Mouse (Mus musculus) heart, adult 8-10 months (tissue): ENCODE data around the gene Utp6. TPM values are rescaled to one million over a fixed set of nuclear protein-coding genes. Genes with fewer than 3 reads are reported as not detected.
A peak's percentile ranks its signal among the peaks of the same experiment; 100 is the strongest.
"Not testable (repeated sequence)": the region's sequence is repeated elsewhere in the genome, so short reads cannot be mapped to it uniquely, and the experiment has no call there.

ENCODE experiments used
- DNase-seq: peaks from one replicate; pipeline ENCODE4 v3.0.0; 2022; ENCODE audit warnings: low spot score
- total RNA-seq, 4 experiments: library from RNA; stranded (reverse); gene quantifications; 2 replicates each; pipeline ENCODE4 v1.2.4; 2022

Gene Utp6
- total RNA-seq, result 10 to 100 TPM; 25.0 to 28.1 (median 27.3) TPM

DNA sequence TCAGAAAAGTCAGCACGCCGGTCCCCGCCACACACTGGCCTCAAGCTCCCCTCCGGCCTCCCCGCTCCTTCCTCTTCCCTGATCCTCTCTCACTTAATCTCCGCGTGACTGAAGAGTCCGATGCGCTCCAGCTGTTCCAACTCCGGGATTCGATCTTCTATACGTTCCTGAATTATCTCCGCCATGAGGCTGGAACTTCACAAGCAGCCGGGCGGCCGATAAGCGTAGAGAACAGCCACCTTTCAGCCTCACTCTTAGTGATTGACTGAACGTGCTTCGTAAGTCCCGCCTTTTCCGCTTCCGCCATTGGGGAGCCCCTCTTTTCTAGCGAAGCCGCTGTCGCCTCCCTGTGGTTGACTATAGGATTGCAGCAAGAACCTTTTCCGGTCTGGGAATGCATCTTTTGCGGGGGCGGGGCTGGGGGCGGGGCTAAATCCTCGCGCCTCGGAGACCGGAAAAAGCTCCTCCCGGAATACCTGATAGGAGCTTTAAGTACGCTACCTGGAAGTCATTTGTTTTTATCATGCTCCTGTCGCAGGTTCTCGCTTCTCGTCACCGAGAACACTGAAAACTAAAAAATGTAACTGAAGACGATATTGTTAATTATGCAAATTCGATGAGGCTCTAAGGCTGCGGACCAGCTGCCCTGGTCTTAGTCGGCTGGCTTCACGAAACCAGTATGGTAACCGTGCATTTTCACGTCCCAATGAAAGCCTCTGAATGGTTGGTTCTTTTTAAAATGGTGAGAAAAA lies at the start of gene Utp6:
Gene Utp6 (minus strand): TSS at position 266 of the 752 bp plus-strand sequence.
- peak; percentile 99 for DNase-seq

DNA sequence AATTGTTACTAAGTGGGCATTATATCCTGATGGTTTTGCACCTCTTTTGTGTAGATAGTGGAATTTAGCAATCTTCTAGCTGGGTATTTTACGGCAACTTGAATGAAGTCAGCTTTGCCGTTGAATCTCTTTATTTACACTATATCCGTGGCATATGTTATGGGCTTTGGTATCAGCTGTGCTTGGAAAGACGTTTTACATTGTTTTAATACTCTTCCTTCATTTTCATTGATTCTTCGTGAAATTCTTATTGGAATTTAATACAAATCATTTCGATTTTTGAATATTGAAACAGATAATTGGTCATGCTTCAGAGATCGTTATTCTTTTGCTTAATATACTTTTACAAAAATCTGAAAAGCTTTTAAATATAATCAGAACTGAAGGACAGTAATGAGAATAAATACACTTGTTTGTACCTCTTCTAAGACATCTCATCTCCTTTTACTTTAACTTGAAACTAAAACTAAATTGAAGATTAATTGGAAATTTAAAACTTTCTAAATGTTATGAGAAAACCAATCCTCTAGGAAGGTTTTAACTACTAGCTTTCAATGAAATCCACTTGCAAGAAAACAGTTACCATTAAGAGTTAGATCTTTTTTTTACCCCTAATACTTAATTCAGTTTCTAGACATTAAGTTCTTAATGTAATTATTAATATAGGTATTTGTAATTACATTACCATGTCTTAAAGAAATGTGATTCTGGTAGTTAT lies 32.2 kb upstream of the Utp6 start:
- DNase-seq, result no peak

GRCm38 (mm10) chr11:79993356-79994270 lies 31.4 kb upstream of the Utp6 start:
- peak; percentile 14 for DNase-seq

DNA sequence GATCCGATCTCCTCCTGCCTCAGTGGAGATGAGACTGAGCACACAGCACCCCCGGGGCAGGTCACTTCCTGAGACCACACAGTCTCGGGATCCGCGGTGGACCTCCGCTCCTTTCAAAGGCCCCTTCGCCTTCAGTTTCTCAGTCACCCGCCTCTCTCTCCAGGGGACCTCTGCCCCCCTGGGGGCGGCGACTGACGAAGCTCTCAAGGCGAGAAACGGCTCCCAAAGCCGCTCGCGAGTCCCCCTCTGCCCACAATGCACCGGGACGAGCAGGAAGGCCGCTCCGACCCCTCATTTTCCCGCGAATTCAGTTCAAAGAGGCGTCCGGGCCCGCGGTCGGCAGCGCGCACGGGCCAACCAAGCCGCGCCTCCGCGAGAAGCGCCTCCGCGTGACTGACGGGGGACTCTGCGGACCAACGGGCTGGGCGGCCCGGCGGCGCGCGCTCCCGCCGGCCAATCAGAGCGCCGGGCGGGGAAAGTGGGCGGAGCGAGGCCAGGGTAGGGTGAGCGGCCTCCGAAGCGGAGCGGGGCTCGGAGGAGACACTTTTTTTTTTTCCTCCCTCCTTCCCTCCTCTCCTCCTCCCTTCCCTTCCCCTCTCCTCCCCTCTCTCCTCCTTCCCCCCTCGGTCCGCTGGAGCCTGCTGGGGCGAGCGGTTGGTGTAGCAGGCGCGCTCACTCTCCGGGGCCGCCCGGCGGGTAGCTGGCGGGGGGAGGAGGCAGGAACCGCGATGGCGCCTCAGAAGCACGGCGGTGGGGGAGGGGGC lies 30.6 kb upstream of the Utp6 start, which contains the start of gene Suz12:
Gene Suz12 (plus strand): TSS at position 515 of the 764 bp plus-strand sequence.
- DNase-seq, result peak; percentile 91

GRCm38 (mm10) chr11:79992035-79992591 lies 29.9 kb upstream of the Utp6 start:
- no peak for DNase-seq

DNA sequence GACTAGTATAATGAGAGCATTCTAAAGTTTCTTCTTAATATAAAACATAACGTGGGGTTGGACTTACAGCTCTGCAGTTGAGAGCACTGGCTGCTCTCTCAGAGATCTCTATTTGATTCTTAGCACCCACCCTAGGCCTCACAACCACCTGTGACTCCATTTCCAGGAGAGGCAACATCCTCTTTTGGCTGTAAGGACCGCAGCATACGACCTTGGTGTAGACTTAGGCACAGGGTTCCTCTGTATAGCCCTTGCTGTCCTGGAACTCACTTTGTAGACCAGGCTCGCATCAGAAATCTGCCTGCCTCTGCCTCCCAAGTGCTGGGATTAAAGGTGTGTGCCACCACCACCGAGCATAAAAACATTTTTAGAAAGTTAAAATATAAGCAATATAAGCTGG lies 29.4 kb upstream of the Utp6 start:
- no peak for DNase-seq

- DNase-seq, result no peak
These were observed 27.9 kb upstream of the Utp6 start for GRCm38 (mm10) chr11:79990120-79990519.

DNA sequence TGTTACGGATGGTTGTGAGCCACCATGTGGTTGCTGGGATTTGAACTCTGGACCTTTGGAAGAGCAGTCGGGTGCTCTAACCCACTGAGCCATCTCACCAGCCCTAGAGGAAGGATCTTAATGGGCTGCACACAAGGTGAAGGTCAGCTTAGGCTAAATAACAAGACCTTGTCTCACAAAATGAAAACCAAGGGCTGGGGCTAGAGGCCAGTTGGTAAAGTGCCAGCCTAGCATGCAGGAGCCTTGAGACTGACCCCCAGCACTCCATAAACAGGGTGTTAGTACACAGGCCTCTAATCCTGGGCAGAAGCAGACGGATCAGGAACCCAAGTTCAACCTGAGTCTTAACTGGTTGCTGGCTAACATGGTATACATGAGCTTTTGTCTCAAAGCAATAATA lies 25.7 kb upstream of the Utp6 start:
- no peak for DNase-seq

DNA sequence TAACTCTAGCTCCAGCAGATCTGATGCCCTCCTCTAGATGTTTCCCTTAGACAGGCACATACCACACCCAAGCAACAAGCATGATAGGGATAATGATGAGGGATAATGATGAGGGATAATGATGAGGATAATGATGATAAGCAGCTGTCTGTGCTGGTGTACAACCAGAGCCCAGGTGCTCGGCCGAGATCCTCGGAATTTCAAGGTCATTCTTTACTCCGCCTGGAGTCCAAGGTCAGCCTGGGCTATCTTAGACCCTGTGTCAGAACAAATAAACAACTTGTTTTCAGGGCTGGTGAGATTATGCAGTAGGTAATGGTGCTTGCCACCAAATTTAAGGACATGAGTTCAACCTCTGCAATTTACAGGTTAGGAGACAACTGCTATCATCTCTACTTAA lies 24.7 kb upstream of the Utp6 start:
- DNase-seq, result no peak

- DNase-seq, result not testable (repeated sequence)
These were observed 15.6 kb upstream of the Utp6 start for GRCm38 (mm10) chr11:79977747-79978146.

DNA sequence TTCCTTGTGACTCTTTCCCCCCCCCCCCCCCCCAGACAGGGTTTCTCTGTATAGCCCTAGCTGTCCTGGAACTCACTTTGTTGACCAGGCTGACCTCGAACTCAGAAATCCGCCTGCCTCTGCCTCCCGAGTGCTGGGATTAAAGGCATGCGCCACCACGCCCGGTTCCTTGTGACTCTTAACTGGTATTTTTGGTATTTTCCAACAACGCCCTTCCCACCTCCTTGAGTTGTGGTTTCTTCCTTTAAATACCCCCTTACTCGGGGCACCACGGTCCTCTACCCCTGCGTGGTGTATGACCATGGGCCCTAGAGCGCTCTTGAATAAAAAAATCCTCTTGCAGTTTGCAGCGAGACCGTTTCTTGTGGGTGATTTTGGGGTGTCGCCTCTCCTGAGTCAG lies 14.9 kb upstream of the Utp6 start:
- not testable (repeated sequence) for DNase-seq

DNA sequence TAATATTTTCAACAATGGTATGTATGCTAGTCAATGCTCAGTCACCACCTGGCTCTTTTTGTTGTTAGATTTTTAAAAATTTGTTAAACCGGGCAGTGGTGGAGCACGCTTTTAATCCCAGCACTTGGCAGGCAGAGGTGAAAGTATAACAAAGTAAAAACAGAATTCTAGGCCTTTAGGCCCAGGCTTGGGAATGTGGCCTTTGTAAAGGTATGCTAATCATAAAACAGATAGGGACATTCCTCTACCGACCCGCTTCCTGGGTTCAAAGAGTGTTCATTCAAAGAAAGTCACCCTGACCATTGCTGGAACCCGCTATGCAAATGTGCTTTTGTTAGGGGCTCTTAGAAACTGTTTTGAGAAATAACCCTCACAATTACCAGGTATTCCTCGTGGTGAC lies 14.5 kb upstream of the Utp6 start:
- not testable (repeated sequence) for DNase-seq

DNA sequence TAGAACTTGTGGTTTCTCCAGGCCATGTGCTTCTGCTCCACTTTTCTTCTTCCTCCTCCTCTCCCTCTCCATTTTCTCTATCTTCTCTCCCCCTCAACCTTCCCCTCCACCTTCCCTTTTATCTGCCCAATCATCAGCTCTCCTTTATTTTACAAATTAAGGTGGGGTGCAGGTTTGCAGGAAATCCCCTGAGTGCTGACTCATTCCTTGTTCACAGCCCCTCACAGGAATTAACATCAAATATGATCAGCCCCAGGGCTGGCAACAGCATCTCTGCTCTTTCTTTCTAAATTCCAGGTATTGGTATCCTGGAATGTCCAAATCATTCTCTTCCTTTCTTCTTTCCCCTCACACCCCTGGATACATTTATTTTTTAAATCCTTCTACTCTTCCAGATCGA lies 14.0 kb upstream of the Utp6 start:
- no peak for DNase-seq

DNA sequence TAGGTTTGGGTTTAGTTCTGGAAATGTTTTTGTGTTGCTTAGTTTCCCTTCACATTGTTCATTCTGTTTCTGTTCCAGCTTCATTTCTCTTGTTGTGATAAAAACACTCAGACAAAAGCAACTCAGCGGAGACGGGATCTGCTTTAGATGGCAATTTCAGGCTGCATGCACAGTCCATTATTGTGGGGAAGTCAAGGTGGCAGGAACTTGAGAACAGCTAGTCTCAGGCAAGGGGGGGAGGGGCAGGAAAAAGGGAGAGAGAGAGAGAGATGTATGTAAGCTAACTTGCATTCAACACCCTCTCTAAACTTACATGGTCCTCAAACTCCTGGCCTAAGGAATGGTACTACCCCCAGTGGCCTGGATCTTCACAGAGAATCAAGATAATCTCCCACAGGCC lies 13.2 kb upstream of the Utp6 start:
- DNase-seq, result no peak

- no peak for DNase-seq
These were observed 11.7 kb upstream of the Utp6 start for GRCm38 (mm10) chr11:79973626-79974476.

- DNase-seq, result no peak
These were observed 10.9 kb upstream of the Utp6 start for GRCm38 (mm10) chr11:79973133-79973532.

DNA sequence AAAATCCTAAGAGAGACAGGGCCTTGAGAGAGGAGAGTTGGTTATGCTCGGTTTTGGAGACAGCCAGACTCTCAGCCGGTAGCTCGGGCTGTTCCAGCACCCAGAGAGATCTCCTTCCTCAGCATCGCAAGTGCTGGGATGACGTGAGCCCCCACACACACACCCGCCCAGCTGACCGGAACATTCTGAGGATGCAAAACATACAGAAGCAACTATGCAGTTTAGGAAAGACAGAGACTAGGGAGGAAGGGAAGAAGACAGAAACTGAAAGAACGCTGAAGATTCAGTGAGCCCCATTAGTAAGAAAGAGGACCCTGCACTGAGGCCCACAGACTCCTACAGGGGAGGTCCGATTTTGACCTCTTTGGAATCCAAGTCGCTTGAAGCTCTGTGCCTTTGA lies 5.6 kb upstream of the Utp6 start:
- DNase-seq, result no peak

- DNase-seq, result no peak
These were observed 3.7 kb upstream of the Utp6 start for GRCm38 (mm10) chr11:79965896-79966295.

- DNase-seq, result no peak
These were observed 1.2 kb upstream of the Utp6 start for GRCm38 (mm10) chr11:79963212-79963974.
